Mouse (Mus musculus): ENCODE measurements around the gene Olfr1449.
"Not testable (repeated sequence)": the region's sequence is repeated elsewhere in the genome, so short reads cannot be mapped to it uniquely, and the experiment has no call there.

Gene Olfr1449

DNA sequence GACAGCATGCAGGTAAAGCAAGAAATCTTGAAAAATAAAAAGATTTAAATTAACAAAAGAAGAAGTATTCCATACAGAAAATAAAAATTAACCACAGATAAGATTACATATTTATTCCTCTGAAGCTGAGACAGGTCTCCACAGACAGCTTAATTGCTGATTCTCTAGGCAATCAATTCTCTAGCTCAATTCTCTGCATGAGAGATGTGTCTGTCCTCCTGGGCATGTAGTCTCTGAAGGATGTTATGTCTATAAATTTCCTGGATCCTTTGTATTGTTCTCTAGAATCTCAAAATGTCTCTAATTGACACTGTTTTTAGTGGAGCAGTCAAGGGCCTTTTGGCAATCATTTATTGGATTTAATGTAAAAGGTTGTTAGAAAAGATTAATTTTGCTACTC, at the start of gene Olfr1449:
Gene Olfr1449 (plus strand): TSS at position 301 of the 400 bp plus-strand sequence.
- no peak for DNase-seq

DNA sequence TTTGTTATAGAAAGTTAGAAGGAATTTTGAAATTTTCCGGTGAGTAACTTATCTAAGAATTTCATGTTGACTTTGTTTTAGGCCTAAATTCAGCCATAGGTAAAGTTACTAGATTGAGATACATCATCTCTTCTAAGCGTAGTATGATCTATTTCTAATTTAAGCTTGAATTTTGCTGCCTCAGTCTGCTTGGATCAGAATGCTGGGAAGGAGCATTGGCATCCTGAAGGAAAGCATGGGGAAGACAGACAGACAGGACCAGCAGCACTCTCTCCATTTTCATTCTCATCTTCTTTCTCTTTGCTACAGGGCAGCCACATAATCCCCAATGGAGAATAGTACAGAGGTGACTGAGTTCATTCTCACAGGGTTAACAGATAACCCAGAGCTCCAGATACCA, 47.1 kb upstream of the Olfr1449 start, which contains the start of gene Olfr1445:
Gene Olfr1445 (plus strand): TSS at position 301 of the 400 bp plus-strand sequence.
- DNase-seq = no peak

DNA sequence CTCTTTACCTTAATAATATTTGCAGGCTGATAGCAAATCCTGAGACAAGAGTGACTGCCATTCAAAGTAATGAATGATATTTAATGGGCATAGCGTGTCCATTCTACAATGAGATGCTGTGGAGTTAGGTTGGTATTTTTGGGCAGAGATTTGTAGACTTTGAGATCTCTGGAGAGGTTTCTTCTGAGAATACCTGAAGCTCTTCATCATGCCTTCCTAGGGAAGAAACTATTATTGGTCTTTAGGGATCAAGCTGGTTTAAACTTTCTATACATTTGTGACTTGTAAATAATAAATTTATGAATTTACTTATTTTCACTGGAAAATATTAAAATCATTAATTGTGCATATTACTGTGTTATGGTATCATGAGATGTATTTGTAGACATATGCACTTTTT, 37.2 kb upstream of the Olfr1449 start, which contains the start of gene Olfr1446:
Gene Olfr1446 (minus strand): TSS at position 101 of the 400 bp plus-strand sequence.
- DNase-seq = no peak

DNA sequence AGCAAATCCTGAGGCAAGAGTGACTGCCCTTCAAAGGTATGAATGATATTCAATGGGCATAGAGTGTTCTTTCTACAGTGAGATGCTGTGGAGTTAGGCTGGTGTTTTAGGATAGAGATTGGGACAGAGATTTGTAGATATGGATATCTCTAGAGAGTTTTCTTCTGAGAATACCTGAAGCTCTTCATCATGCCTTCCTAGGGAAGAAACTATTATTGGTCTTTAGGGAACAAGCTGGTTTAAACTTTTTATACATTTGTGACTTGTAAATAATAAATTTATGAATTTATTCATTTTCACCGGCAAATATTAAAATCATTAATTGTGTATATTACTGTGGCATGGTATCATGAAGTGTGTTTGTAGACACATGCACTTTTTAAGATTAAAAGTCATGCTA, 27.0 kb upstream of the Olfr1449 start, which contains the start of gene Olfr1447:
Gene Olfr1447 (minus strand): TSS at position 101 of the 400 bp plus-strand sequence.
- DNase-seq = no peak

DNA sequence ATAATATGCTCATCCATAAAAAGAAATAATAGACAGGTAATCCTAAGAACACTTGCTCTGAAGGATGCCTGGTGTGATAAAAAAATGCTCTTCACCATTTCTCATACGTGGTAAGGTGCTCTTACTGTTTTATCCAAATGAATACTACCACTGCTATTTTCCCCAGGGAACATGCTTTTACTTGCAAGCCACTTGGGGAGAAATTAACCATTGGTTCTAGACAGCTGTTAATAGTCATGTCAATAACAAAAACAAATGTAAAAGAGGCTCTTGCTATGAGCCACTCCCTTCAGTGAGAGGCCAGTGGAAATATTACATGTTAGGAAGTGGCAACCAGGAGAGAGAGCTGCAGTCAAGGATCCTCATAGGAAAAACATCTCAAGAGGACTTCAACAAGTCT, 6.3 kb upstream of the Olfr1449 start, which contains the start of gene Olfr1448:
Gene Olfr1448 (minus strand): TSS at position 101 of the 400 bp plus-strand sequence.
- DNase-seq = no peak

DNA sequence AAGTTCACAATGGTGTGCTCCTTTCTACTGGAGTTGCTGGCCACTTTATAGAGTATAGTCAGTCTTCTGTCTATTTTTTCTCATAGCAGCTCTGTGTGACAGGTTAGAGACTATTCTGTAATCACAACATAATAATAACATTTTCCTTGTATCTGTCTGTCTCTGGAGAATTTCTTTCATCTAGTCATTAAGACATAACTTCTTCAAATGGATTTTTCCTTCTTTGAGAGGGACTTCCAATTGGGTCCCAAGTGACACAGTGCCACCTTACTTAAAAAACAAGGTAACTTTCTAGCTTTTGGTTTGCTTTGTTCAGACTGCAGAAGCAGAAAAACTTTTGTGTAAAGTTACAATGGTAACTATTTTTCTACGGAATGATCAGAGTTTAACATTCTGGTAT, 19.3 kb downstream of the Olfr1449 start, which contains the start of gene Olfr1450:
Gene Olfr1450 (plus strand): TSS at position 301 of the 400 bp plus-strand sequence.
- DNase-seq = no peak

DNA sequence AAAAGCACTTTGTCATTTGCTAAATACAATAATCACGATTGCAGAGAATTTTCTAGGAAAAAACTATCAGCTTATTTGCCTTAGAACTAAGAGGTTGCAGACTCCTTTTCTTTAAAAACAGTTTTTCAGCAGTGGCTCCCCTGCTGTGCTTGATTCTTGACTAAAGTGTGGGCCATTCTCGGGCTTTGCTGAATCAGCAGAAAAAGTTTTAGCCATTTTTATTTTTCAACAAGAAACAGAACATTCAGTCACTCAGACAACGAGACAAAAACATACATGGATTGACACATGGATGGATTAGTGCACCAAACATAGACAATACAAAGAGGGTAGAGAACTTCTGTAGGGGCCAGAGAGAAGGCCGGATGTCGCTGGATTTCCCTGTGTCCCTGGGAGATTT, 39.4 kb downstream of the Olfr1449 start:
- DNase-seq = not testable (repeated sequence)

Data from lung, postnatal 4 days (tissue).